Mouse (Mus musculus): Measurements from ENCODE around the gene Wdfy2. TPM values are rescaled to one million over a fixed set of nuclear protein-coding genes. Genes with fewer than 3 reads are reported as not detected.

The Wdfy2 gene
- total RNA-seq, 2 experiments from 2014 or later: 20.0 to 33.7 TPM

DNA sequence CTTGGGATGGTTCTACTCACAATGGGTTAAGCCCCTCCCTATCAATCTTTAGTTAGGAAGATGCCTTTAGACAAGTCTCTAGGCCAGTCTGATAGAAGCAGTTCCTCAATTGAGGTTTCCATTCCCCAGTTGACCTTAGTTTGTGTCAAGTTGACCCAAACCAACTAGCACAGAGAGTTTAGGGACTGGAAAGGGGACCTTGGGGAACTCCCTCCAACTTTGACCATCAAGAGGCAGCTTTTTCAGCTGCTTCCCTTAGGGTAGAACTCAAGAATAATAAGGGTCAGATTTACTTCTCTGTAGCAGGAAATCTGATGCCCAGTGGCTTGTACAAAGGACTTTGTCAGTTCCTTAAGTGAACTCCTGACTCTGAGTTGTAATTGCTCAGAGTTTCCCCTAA is 5.0 kb downstream of the Wdfy2 start:
- no peak for DNase-seq (ENCODE audit: low spot score in 2 of 2)

DNA sequence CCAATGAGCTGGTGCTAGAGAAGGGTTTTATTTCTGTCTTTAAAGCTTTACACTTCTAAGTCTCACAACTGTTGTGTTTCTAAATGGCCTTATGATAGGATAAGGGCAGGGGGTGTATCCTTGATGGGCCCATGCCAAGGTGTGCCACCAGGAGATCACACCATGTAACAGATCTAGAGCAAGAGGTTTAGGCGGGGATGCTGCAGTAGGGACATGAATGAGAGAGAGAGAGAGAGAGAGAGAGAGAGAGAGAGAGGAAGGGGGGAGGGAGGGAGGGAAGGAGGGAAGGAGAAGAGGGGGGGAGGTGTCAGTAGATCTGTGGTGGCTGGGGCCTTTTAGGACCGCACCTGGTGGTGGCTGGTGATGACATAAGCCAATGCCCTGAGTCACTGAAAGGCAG is 5.5 kb downstream of the Wdfy2 start:
- no peak for DNase-seq (ENCODE audit: low spot score in 2 of 2)

DNA sequence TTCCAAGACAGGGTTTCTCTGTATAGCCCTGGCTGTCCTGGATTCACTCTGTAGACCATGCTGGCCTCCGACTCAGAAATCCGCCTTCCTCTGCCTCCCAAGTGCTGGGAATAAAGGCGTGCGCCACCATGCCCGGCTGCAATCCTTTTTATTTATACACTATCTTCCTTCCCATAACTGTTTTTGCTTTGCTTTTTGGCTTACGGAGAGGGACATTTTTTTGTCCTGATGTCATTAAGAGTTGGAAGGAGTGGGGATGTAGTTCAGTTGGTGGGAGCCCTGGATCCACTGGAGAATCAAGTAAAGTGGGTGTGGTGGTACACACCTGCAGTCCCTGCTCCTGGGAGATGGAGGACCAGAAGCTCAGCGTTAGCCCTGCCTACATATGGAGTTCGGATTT is 6.7 kb downstream of the Wdfy2 start:
- no peak for DNase-seq (ENCODE audit: low spot score in 2 of 2)

DNA sequence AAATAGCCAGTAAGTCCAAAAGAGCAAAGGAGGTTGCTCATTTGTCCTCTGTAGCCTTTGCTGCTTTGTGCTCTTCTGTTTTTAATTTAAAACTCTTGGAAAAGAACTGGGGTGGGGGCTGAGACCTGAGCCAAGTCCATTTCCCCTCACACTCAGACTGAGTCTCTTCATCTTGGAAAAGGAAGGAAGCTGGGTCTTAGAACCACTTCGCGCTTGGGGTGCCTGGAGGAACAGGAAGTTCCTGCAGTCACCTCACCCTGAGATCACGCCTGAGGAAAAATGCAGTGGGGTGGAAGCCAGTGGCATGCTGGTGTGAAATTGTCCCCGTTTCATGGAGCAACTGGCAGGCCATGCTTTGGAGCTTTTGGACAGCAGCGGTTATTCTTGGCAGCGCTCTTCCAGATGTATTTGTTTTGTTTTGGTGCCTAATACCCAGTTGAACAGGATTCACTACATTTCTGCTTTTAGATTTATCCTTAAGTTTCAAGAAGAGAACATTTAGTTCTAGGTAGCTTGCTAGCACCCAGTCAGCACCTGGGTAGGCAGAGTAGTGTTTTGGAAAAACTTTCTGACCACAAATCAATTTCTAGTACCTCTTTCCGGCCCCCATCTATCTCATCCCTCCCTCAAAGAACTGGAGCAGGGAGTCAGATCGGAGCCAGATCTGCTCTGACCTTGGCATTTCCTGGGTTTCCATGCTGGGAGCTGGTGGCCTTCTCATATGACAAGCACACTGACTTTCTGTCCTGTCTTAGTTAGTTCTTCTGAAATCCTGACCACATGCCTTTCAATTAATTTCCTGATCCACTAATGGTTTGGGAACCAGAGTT is 7.7 kb downstream of the Wdfy2 start:
- DNase-seq (ENCODE audit: low spot score in 2 of 2): peak; percentile 34 to 45

- no peak for DNase-seq (ENCODE audit: low spot score in 2 of 2)
Measured at GRCm38 (mm10) chr14:62850980-62851379, 13.5 kb downstream of the Wdfy2 start.

DNA sequence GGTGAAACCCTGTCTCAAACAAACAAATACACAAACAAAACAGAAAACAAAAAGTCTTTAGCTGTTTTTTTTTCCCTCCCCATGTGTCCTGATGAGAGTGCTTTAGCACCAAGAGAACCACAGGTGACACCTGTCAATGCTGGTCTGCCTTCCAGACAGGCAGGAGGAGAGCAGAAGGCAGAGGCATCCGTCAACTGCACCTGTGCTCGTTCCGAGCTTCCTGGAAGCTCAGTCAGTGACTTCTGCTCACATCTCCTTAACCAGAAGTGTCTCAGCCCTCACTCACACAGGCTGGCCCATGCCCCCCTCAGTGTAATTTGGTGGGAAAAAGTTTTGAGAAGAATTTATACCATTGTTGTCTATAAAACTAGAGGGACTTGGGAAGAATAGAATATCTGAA is 15.4 kb downstream of the Wdfy2 start:
- no peak for DNase-seq (ENCODE audit: low spot score in 2 of 2)

DNA sequence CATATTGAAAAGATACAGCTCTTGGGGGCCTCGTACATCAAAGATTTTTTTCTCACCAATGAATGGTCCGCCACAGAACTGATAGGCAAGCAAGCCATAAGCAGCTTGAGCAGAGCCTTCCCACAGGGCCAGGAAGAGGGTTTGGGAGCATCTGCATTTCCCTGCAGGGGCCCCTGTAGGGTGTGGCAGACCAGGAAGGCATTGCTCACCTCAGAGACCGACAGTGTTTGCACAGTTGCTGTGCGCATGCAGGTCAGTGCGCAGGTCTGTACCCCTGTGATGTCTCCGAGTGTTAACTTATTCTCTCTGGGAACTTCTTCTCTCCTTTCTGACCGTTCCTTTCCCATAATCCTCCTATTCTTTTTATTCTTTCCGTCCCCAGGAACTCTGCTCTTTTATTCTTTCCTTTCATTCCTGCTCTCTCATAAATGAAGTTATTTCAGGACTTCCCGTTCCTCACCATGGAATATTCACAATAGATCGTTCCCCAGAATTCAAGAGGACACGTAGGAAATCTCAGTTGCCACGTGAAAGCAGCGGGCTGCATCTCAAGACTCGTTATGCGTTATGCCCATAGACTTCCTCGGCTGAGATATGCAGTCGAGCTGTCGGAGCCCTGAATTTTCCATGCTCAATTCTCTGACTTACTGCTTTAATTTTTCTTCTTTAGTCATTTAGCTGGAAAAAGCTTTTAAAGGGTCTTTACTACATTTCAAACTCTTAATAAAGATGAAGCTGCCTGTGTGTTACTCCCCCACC is 17.8 kb downstream of the Wdfy2 start:
- DNase-seq (ENCODE audit: low spot score in 2 of 2): no peak

- DNase-seq (ENCODE audit: low spot score in 2 of 2): no peak
Measured at GRCm38 (mm10) chr14:62855863-62856262, 18.4 kb downstream of the Wdfy2 start.

- no peak for DNase-seq (ENCODE audit: low spot score in 2 of 2)
Measured at GRCm38 (mm10) chr14:62856490-62856889, 19.0 kb downstream of the Wdfy2 start.

DNA sequence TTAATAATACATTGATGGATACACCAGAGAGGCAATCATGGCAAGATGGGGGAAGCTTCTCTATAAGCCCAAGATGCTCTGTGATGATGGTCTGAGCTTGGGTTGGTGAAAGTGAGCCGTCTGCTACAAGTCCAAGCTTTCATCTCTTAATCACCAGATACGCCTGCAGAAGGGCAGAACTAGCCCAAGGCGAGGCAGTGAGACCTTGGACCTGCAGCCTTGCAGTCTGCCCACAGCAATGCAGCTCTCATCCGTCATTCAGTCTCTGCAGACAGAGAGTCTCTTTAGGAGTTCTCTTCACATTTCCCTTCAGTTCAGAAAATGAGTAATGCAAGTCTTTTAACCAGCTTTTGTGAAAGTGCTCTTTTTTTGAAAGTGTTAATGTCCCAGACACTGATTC is 20.4 kb downstream of the Wdfy2 start:
- no peak for DNase-seq (ENCODE audit: low spot score in 2 of 2)

DNA sequence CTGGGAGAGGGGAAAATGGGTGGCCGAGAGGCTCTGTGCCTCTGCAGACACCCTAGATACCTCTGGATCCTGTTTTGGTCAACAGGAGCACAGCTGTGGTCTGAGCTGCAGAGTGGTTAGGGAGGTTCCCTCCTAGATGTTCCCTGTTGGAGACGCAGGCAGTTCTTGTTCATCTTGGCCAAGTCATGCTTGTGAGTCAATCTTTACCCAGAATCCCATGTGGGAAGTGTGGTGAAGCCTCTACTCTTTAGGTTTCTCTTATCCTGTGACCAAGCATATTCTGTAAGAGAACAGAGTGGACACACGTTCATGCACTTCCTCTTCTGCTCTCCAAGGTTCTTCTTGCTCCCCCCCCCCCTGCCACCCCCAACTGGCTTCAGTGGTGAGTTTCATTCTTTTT is 20.8 kb downstream of the Wdfy2 start:
- DNase-seq (ENCODE audit: low spot score in 2 of 2): no peak

GRCm38 (mm10) chr14:62862564-62862963 is 25.1 kb downstream of the Wdfy2 start:
- no peak for DNase-seq (ENCODE audit: low spot score in 2 of 2)

DNA sequence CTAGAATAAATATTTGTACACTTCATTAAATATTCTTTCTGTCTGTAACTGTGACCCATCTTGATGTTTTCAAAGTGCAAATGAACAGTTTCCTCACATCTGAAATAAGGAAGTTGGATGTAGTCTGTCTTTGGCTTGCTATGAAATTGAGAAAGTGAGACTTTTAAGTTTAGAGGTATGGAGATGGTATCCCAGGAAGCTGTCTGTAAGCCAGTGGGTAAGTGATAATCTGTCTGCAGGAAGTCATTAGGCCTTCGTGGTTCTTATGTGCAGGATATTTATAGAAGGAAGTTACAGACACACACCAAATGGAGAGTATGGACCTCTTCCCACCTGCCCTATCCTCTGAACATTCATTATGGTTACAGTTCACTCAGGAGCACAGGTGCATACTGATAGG is 26.8 kb downstream of the Wdfy2 start:
- no peak for DNase-seq (ENCODE audit: low spot score in 2 of 2)

- DNase-seq (ENCODE audit: low spot score in 2 of 2): no peak
Measured at GRCm38 (mm10) chr14:62865405-62865804, 27.9 kb downstream of the Wdfy2 start.

DNA sequence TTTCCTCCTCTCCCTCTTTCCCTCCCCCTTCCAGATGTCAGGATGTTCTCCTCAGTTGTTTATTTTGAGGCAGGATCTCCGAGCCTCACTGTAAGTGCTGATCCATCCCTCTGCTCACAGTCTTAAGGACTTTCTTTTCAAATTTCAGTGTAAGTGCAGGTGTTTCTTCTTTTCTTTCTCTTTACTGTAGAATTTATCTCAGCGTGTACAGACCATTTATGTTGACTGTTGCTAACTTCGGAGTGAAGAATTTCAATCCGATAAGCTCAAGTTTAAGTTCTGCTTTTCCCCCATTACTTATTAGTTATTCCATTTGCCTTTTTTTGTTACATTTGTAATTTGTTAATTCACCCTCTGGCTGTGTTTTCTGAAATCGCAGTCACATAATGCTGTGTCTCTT is 29.6 kb downstream of the Wdfy2 start:
- no peak for DNase-seq (ENCODE audit: low spot score in 2 of 2)

DNA sequence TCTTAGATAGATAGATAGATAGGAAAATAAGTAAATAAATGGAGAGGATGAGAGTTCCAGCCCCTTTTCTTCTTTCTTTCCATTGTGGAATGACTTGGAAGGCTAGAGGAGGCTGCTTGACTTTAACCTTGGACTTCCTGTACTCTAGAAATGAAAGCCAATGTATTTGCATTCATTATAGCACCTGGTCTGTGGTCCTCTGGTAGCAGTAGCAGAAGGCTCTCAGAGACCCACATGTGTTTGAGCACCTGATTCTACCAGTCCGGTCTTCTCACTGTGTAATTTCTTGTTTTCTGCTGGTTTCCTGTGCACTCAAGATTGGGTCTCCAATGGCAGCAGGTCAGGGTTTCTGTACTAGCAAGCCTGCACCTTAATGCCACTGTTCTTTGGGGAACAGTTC is 30.1 kb downstream of the Wdfy2 start:
- DNase-seq (ENCODE audit: low spot score in 2 of 2): no peak

GRCm38 (mm10) chr14:62868254-62868653 is 30.8 kb downstream of the Wdfy2 start:
- no peak for DNase-seq (ENCODE audit: low spot score in 2 of 2)

DNA sequence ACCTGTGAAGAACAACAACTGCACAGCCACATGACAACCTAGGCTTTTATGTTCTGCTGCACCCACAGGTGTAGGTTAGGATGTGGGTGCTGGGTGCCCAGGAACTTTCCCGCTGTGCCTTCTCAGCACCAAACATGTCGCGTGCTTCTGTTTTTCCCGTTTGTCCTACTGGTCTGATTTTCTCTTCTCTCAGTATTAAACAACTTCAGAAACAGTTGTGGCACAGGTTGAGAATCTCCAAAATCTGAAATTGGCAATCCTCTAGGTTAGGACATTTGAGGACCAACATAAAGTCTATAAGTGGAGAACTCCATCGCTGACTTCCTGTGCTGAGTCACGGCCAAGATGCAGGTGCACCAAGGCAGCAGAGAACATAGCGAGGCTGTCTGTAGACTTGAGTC is 32.8 kb downstream of the Wdfy2 start:
- no peak for DNase-seq (ENCODE audit: low spot score in 2 of 2)

DNA sequence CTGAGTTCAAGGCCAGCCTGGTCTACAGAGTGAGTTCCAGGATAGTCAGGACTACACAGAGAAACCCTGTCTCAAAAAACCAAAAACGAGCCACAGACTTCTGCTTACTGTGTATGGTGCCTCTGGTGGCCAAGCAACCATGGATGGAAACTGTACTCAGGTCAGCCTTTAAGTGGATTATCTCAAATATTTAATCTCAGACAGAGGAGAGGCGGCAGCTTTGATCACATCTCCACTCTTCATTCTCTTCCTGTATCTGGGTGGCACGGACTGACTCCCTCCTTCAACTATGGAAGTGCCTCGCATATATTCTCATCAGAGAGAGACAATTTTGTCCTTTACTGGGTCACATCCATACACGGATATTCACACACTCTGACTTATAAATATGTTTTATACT is 34.0 kb downstream of the Wdfy2 start:
- no peak for DNase-seq (ENCODE audit: low spot score in 2 of 2)

GRCm38 (mm10) chr14:62871932-62872331 is 34.5 kb downstream of the Wdfy2 start:
- DNase-seq (ENCODE audit: low spot score in 2 of 2): no peak

DNA sequence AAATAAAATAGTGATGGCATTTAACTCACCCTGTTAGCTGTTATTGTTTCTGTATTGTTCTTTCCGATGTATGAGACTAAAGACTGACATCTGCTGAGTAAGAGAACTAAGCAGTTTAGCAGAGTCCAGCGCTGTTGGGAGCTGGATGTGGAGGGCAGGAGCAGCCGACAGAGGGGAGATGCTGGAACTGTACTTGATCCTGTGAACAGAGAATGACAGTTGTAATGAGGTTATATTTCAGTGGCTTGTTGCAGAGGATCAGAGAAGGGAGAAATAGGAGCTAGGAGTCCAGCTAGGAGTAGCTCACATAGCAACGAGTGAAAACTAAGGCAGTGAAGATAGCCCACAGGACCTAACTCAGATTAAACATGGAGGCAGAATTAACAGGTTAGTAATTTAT is 36.3 kb downstream of the Wdfy2 start:
- DNase-seq (ENCODE audit: low spot score in 2 of 2): no peak

- no peak for DNase-seq (ENCODE audit: low spot score in 2 of 2)
Measured at GRCm38 (mm10) chr14:62874348-62874747, 36.9 kb downstream of the Wdfy2 start.

- no peak for DNase-seq (ENCODE audit: low spot score in 2 of 2)
Measured at GRCm38 (mm10) chr14:62878076-62878475, 40.6 kb downstream of the Wdfy2 start.
